Mouse (Mus musculus): Measurements from ENCODE around the gene Camk1.

- TF ChIP-seq POLR2A (IDR thresholded peaks at IDR 0.05; ENCODE audit: insufficient read depth, low read depth, low read length) (no peak), CTCF (IDR thresholded peaks at IDR 0.05) (no peak), EP300 (IDR thresholded peaks at IDR 0.05; ENCODE audit: insufficient read depth, low read depth, low read length) (no peak)
These were observed 6.7 kb downstream of the Camk1 start for GRCm38 (mm10) chr6:113336852-113337620.
